Mouse (Mus musculus) heart, adult 18-20 months (tissue): ENCODE measurements at regions not wholly inside any gene's neighbourhood (a gene's known extent, or its start where the extent isn't known, plus 50 kb on each side); places are given as distances from the start of the nearest gene placed in this dataset.

ENCODE experiments used
- DNase-seq, 2 experiments: peaks; one replicate each; pipeline ENCODE4 v3.0.0; 2021 to 2022; ENCODE audit warnings: mixed read lengths in 1 of 2

- DNase-seq: peak; percentile 51 to 71
Measured at GRCm38 (mm10) chr9:33934071-33934470, 551.6 kb upstream of the Kirrel3 start.

- DNase-seq: no peak
Measured at GRCm38 (mm10) chr9:33954319-33954718, 531.4 kb upstream of the Kirrel3 start.
